Mouse (Mus musculus) spleen, adult 12 weeks (tissue): ENCODE results near the gene Tnnc2.

ENCODE experiments used
- DNase-seq: peaks from one replicate; pipeline ENCODE4 v3.0.0; 2022; ENCODE audit warnings: low spot score

Gene Tnnc2

DNA sequence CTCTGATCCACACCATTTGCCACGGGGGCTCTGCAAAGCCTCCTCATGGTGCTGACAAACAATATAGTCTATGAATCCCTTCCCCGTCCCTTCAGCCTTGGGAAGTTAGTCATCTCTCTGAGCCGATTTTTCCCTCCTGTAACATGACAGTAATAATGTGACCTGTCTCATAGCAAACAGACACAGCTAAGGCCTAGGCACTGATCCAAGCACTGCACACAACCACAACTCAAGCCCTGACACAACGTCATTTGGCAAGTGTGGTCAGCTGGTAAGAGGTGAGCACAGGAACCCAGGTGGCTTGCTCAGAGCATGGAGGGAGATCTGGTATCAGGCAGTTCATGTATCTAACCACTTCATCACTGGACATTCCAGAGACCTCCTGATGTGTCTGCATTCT is 16.1 kb upstream of the Tnnc2 start:
- DNase-seq = no peak

DNA sequence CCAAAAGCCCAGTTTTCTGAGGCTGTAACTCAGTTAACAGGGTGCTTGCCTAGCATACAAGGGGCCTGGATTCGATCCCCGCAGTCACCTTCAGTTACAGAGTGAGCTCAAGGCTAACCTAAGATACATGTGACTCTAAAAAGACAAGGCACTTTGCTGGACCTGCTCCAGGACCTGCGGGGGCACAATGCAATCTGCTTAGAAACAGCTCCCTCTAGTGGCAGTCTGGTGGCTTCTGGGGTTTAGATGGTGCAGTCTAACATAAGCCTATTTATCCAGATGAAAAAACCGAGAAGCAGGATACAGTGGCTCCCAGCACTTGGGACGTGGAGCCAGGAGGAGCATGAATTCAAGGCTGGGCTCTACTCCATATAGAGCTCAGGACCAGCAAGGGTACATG is 14.5 kb upstream of the Tnnc2 start:
- peak; percentile 68 for DNase-seq

DNA sequence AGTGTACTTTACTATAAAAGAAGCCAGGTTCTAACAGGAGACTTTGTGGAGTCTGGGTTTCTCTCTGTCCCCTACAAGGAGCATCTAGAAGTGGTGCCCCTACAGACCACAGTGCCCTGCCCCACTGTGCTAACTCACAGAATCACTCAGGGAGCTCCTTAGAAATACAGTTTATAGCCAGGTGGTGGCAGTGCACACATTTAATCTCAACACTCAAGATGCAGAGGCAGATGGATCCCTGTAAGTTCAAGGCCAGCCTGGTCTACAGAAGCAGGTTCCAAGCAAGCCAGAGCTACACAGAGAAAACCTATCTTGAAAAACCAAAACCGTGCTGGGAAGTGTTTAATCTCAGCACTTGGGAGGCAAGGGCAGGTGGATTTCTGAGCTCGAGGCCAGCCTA is 14.0 kb upstream of the Tnnc2 start:
- no peak for DNase-seq

- peak; percentile 44 for DNase-seq
Observed at GRCm38 (mm10) chr2:164793236-164793635, 13.5 kb upstream of the Tnnc2 start.

DNA sequence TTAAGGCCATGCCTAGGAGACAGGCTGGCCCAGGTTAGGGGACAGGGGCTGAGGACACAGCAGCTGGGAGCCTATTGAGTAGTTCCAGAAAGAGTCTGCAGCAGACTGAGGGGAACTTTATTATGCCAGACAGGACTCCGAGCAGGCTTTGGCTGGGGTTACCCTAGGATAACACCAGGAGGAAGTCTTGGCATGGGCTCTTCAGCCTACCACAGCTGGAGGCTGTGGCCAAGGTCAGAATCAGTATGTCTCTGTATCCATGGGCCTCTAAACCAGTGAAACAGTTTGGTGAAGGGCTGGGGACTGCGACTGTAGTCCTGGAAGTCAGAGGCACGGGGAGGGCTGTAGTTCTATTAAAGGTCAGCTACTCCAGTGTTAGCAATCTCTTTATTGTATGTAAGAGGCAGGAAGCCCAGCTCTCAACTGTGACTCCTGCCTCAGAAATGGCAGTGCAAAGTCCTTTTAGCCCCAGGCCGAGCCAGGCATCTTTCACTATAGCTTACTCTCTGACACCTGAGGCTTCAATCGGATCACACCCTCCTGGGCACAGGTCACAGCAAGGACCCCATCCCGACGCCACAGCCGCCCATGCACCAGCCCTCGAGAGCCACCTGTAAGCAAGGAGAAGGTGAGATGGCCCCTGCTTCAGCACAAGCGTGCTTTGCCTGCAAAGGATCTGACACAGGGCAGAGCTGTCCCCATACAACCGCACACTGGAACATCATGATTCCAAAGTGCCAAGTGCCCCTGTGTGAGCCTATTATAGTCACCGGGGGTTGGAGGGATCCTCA is 12.8 kb upstream of the Tnnc2 start:
- no peak for DNase-seq

GRCm38 (mm10) chr2:164791841-164792261 is 12.1 kb upstream of the Tnnc2 start:
- DNase-seq = no peak

DNA sequence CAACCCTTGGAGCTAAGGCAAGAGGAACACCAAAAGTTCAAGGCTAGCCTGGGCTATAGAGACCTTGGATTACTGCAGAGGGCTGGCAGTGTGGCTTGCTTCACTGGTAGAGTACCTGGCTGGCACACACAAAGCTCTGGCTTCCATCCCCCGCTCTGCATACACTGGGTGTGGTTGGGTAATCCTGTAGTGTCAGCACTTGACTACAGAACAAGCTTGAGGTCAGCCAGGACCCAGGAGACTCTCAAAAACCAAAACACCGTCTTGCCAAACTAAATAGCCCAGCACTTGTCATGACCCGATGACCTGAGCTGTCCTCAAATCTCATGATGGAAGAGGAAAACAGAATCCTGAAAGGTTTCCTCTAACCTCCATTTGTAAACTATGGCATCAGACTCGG is 10.7 kb upstream of the Tnnc2 start:
- no peak for DNase-seq

GRCm38 (mm10) chr2:164788411-164788810 is 8.6 kb upstream of the Tnnc2 start:
- DNase-seq = no peak

GRCm38 (mm10) chr2:164787779-164788178 is 8.0 kb upstream of the Tnnc2 start:
- no peak for DNase-seq

- no peak for DNase-seq
Observed at GRCm38 (mm10) chr2:164787032-164787431, 7.3 kb upstream of the Tnnc2 start.

GRCm38 (mm10) chr2:164786388-164786885 is 6.7 kb upstream of the Tnnc2 start:
- no peak for DNase-seq

GRCm38 (mm10) chr2:164785481-164786387 is 6.0 kb upstream of the Tnnc2 start, which contains the start of gene Snx21:
Snx21 (plus strand) TSS chr2:164785823.
- DNase-seq = peak; percentile 62

DNA sequence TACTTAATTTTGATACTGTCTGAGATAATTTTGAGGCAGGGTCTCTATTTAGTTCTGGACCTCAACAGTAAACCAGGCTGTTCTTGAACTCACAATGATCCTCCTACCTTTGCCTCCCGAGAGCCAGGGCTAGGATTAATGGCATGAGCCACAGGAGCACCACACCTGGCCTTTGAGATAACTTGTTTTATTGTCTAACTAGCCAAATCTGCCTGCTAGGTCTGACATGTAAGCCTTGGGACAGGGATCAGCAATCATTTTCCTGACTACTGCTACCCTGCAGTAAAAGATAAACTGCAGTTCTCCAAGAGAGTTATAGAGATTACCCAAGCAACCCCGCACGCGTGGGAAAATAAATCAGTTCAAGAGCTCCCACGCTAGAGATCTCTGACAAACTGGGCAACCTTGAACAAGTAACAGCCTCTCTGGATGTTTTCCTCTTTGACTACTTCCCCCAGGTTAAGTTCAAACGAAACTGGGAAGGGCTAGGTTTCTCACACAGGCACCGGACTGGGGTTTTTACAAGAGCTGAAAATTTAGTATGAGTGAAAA is 5.2 kb upstream of the Tnnc2 start:
- no peak for DNase-seq

DNA sequence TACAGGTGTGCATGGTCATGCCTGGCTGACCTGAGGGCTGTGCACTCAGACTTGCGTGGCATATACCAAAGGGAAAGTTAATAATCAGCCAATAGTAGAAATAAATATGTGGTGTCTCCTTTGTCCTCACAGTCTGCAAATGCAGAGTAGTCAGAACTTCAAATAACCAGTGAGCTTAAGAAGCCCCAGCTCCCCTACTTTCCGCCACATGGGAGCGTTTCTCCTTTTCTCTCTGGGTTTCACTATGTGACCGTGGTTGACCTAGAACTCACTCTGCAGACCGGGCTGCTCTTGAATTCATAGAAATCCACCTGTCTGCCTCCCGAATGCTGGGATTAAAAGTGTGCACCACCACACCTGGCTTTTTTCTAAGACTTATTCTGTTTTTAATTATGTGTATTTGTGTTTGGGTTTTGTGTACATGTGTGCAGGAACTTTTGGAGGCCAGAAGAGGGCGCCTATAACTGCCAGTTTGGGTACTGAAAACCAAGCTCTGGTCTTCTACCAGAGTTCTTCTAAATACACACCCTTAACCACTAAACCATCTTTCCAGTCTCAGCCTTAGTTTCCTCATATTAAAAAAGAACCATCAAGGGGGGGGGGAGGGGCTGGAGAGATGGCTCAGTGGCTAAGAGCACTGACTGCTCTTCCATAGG is 4.3 kb upstream of the Tnnc2 start:
- DNase-seq = no peak

GRCm38 (mm10) chr2:164781876-164782275 is 2.1 kb upstream of the Tnnc2 start:
- no peak for DNase-seq

- no peak for DNase-seq
Observed at GRCm38 (mm10) chr2:164778809-164779208, 958 bp downstream of the Tnnc2 start.

DNA sequence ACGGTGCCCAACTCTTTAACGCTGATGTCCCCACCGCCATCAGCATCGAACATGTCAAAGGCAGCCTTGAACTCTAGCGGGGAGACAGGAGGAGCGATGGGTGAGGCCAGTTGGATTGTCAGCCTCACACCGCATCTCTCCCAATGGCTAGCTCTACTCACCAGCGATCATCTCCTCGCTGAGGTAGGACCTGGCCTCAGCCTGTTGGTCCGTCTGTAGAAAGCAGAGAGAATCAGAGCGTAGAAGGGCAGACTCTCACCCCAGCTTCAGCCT is 1.8 kb downstream of the Tnnc2 start:
- no peak for DNase-seq

- no peak for DNase-seq
Observed at GRCm38 (mm10) chr2:164777246-164778014, 2.3 kb downstream of the Tnnc2 start.

DNA sequence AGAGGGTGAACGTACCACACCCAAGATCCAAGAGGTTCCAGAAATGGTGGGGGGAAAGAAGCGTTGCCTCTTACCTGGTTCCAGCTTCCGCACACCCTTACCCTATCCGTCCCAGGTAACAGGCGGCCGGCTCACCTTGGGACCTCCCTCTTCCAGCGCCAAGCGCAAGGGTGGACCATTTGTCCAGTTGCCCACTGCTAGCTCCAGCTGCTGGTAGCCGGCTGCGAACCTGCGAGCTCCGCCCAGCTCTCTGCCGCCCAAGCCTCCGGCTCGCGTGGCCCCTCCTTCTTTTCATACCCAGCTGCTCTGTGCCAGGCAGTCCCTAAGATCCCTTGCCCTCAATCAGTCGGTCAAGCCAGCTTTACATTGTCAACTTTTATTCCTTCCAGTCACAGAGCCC is 3.0 kb downstream of the Tnnc2 start:
- no peak for DNase-seq

DNA sequence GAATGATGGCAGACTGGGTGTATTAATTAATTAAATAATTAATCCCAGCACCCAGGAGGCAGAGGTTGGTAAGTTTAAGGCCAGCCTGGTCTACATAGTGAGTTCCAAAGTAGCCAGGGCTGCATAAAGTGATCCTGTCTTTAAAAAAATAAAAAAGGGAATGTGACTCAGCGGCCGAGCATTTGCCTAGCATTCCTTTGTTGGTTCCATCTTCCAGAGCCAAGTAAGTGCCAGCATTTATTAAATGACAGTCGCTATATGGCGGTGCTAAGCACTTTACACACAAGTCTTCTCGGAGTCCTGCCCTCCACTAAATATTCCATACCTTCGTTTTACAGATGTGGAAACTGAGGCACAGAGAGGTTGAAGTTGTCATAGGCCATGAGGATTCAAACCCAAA is 3.6 kb downstream of the Tnnc2 start:
- DNase-seq = no peak

GRCm38 (mm10) chr2:164773989-164774364 is 5.8 kb downstream of the Tnnc2 start:
- no peak for DNase-seq
